Mouse (Mus musculus): ENCODE data around the gene Cirbp.

GRCm38 (mm10) chr10:80170052-80170451, 4.3 kb downstream of the Cirbp start:
- TF ChIP-seq CTCF (IDR thresholded peaks at IDR 0.05; ENCODE audit: low read depth), result no peak
- no peak for TF ChIP-seq EP300 (IDR thresholded peaks at IDR 0.05; ENCODE audit: low read depth)

All from liver, embryonic 14.5 days (tissue).